Mouse (Mus musculus) brain, embryonic 14.5 days (tissue): Measurements from ENCODE around the gene Nefh. TPM values are rescaled to one million over a fixed set of nuclear protein-coding genes. Genes with fewer than 3 reads are reported as not detected.

ENCODE experiments used
- DNase-seq: peaks from one replicate; pipeline ENCODE4 v3.0.0-alpha.2; 2011; ENCODE audit warnings: low read depth
- CTCF ChIP-seq: fragments of 200-500 bp; IDR thresholded peaks from 2 replicates; pipeline ENCODE4 v1.5.1; 2012; ENCODE audit warnings: inconsistent platforms, mild to moderate bottlenecking, moderate library complexity, borderline replicate concordance; ENCODE audit not compliant: insufficient read depth, insufficient read length; ENCODE audit errors: extremely low read depth
- POLR2A ChIP-seq: fragments of 200-500 bp; IDR thresholded peaks from 2 replicates; pipeline ENCODE4 v1.6.1; 2012; ENCODE audit warnings: mild to moderate bottlenecking, inconsistent platforms, borderline replicate concordance; ENCODE audit not compliant: poor library complexity, insufficient read depth, insufficient read length, severe bottlenecking; ENCODE audit errors: extremely low read depth
- polyA plus RNA-seq: library from polyadenylated mRNA; depleted of rRNA; stranded (reverse); fragments of >200 nt; gene quantifications from 2 replicates; pipeline ENCODE4 v1.2.3, GENCODE M21; 2012

Gene Nefh
- polyA plus RNA-seq, 1 experiment: 4.9 TPM

GRCm38 (mm10) chr11:4975623-4976022, 27.8 kb upstream of the Nefh start:
- TF ChIP-seq CTCF: peak; percentile 85
- TF ChIP-seq POLR2A: no peak
- peak; percentile 87 for DNase-seq

GRCm38 (mm10) chr11:4974376-4975122, 26.7 kb upstream of the Nefh start:
- TF ChIP-seq POLR2A (no peak), CTCF (no peak)
- no peak for DNase-seq

GRCm38 (mm10) chr11:4973871-4974256, 26.0 kb upstream of the Nefh start:
- TF ChIP-seq CTCF (no peak), POLR2A (no peak)
- no peak for DNase-seq

- peak; percentile 82 for DNase-seq
- TF ChIP-seq CTCF (peak; percentile 79; the same call in 1 of the 2 replicates), POLR2A (no peak)
Observed at GRCm38 (mm10) chr11:4972967-4973870, 25.4 kb upstream of the Nefh start.

- no peak for DNase-seq
- TF ChIP-seq POLR2A: no peak
- no peak for TF ChIP-seq CTCF
Observed at GRCm38 (mm10) chr11:4968376-4968775, 20.5 kb upstream of the Nefh start.

GRCm38 (mm10) chr11:4967549-4967948, 19.7 kb upstream of the Nefh start:
- no peak for DNase-seq
- TF ChIP-seq CTCF (no peak), POLR2A (no peak)

GRCm38 (mm10) chr11:4966888-4967287, 19.0 kb upstream of the Nefh start:
- DNase-seq: no peak
- TF ChIP-seq CTCF: no peak
- no peak for TF ChIP-seq POLR2A

- DNase-seq: no peak
- TF ChIP-seq CTCF (no peak), POLR2A (no peak)
Observed at GRCm38 (mm10) chr11:4966325-4966724, 18.5 kb upstream of the Nefh start.

GRCm38 (mm10) chr11:4963099-4963808, 15.4 kb upstream of the Nefh start:
- TF ChIP-seq CTCF (no peak), POLR2A (no peak)

GRCm38 (mm10) chr11:4953918-4954317, 6.1 kb upstream of the Nefh start:
- DNase-seq: peak; percentile 8
- no peak for TF ChIP-seq POLR2A
- no peak for TF ChIP-seq CTCF

More at GRCm38 (mm10) chr11:4963099-4963808, 15.4 kb upstream of the Nefh start:
- DNase-seq: no peak

- TF ChIP-seq POLR2A (no peak), CTCF (no peak)
- no peak for DNase-seq
Observed at GRCm38 (mm10) chr11:4953401-4953800, 5.5 kb upstream of the Nefh start.
